Mouse (Mus musculus) liver, adult 2 months (tissue): ENCODE data around the gene Nfkbia.

Experiments used
- CTCF ChIP-seq: fragments of 200-500 bp; IDR thresholded peaks from 2 replicates; pipeline ENCODE4 v1.5.1; 2011; ENCODE audit warnings: low read depth, low read length, control low read depth
- POLR2A ChIP-seq: fragments of 200-500 bp; IDR thresholded peaks from 2 replicates; pipeline ENCODE4 v1.6.1; 2011; ENCODE audit warnings: low read length, control low read depth; ENCODE audit not compliant: insufficient read depth; ENCODE audit errors: extremely low read depth

GRCm38 (mm10) chr12:55526983-55527752, 34.7 kb upstream of the Nfkbia start:
- no peak for TF ChIP-seq CTCF
- TF ChIP-seq POLR2A: no peak
